Mouse (Mus musculus) natural killer cell, adult 2 months (primary cell): Measurements from ENCODE around the gene Chchd10.
"Not testable (repeated sequence)": the region's sequence is repeated elsewhere in the genome, so short reads cannot be mapped to it uniquely, and the experiment has no call there.

Experiments
- DNase-seq, 2 experiments: peaks; one replicate each; pipeline ENCODE4 v3.0.0; 2022; ENCODE audit warnings: low spot score in 2 of 2

Gene Chchd10

DNA sequence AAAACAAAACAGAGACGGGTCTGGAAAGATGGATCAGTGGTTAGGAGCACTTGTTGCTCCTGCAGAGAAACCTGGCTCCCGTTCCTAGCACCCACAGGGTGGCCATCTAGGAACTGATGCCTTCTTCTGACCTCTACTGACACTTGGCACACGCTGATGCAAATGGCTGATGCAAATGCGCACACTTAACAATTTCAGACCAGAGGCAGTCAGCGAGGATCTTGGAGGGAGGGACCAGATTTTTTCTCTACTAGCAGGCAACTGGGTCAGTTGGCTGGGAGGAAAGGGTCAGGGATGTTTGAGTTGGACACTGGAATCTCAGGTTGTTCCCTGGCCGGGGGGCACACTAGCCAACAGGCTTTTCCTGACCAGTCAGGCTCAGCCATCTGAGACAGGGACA lies at the start of gene Chchd10:
Gene Chchd10 (plus strand): TSS at position 240 of the 400 bp plus-strand sequence.
- DNase-seq: no peak

DNA sequence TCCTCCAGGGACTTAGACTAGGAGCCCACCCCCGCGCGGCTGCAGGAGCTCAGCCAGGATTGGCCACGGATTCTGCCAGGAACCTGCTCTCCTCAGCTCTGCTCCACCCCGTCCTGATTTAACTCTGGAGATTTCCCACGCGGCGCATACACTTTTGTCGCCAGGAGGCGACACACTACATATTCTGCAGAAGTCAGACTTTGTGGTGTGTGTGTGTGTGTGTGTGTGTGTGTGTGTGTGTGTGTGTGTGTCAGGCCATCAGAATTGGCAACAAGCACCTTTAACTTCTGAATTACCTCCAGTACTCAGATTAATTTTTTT lies 49.7 kb upstream of the Chchd10 start:
- peak; percentile 49 to 74 for DNase-seq

DNA sequence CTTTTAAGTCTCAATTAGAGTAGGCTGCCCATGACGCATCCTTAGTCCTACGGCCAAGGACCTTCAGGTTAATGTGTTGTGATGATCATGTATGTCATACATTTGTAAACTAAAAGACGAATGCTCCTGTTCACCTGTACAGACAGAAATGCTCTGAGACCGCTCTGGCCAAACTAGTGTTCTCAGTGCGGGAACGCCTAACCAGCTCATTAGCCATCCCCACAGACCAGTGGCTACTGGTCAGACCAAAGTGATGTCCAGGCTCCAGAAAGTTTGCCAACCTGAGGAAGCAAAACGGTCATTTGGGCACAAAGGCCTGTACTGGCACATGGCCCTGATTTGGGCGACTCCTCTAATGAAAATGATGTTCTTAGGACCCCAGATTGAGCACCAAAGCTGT lies 48.2 kb upstream of the Chchd10 start:
- no peak for DNase-seq

DNA sequence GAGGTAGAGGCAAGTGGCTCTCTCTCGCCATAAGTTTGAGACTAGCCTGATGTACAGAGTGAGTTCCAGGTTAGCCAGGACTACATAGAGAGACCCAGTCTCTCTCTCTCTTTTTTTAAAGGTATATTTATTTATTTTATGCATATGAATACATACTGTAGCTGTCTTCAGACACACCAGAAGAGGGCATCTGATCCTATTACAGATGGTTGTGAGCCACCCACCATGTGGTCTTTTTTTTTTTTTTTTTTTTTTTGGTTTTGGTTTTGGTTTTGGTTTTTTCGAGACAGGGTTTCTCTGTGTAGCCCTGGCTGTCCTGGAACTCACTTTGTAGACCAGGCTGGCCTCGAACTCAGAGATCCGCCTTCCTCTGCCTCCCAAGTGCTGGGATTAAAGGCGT lies 45.4 kb upstream of the Chchd10 start:
- not testable (repeated sequence) for DNase-seq

DNA sequence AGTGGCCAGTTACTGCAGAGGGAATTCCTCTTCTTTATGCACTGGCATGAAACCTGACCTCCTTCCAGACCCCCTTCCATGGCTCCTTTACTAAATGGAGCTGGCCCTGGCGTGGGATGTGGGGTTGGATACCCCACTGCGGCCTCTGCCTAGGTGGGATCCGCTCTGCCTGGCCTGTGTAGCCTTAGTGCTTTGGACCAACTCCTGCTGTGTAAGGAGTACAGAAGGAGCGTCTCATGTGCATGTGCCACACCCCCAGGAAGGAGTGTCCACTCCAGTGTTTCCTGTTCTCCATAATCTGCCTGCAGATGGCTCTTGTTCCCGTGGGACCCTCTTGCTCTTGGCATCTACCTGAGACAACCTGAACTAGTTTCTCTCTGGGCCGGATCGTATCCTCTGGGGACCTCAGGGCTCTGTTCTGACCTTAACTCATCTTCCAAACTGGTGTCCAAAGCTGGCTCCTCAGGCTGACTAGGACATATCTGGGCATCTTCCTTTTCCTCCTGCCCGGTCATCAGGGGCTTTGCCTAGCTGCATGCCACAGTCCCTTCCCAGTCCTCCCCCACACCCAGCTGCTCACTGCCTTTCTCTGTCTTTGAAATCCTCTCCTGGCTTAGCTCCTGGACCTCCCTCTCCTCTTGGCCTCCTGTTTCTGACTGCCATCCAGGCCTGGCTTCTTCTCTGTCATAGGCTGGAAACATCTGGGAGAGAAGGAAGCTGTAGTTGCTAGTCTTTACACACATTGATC lies 43.4 kb upstream of the Chchd10 start:
- no peak for DNase-seq

DNA sequence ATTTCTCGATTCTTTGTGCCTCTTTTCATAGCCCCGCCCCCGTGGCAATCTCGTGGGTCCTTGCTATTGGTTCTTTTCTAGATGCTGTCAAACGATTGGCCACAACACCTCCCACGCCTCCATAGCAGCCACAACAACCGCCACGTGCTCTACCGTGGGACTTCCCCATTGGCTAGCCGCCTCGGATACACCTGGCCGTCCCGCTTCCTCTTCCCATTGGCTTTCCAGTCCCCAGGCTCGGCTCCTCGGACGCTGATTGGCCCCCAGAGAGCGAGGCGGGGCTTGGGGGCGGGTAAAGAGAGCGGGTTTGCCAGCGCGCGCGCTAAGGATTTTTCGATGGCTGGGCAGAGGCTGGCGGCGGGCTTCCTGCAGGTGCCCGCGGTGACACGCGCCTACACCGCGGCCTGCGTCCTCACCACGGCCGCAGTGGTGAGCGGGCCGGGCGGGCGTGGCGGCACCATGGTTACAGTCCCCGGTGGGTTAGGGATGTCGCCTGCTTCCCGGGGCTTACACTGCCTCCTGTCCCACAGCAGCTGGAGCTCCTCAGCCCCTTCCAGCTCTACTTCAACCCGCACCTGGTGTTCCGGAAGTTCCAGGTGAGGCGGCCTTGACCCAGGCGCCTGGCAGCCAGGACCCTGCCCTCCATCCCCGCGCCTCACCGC lies 39.7 kb upstream of the Chchd10 start, which contains the start of gene Derl3:
Gene Derl3 (plus strand): TSS at position 325 of the 662 bp plus-strand sequence.
- DNase-seq: peak; percentile 97 to 98

DNA sequence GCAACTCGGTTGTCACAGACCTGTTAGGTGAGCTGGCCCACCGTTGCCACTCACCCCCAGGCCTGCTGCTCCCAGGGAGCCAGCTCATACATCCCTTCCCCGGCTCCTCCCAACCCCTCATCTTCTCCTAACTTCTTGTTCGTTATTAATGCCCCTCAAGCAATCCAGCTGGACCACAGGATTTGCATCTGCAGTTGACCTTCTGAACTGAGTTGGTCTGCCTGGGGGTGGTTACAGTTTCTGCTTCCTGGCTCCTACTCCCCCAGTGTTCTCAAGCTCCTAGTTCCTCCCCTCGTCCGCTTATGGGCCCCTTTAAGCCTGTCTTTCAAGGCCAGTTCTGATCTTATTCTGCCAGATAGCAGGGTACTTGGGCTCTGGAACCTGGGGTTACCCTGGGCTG lies 38.3 kb upstream of the Chchd10 start:
- DNase-seq: no peak

DNA sequence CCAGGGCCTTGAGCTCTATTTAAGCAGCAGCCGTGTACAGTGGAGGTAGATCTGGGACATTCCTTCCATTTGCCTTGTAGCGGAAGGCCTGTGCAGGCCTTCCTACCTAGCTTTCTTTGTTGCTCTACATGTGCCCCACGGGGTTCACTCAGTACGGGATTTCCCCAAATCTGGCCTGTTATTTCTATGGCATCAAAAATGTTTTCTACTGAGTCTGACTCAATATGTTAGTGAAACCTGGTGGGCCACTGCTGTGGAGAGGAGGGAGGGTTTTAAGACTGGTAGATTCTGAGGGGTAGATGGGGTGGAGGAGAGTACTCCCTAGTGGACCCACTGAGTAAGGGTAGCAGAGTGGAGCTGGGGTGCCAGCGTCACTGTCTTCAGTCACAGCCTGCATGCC lies 37.2 kb upstream of the Chchd10 start:
- no peak for DNase-seq

DNA sequence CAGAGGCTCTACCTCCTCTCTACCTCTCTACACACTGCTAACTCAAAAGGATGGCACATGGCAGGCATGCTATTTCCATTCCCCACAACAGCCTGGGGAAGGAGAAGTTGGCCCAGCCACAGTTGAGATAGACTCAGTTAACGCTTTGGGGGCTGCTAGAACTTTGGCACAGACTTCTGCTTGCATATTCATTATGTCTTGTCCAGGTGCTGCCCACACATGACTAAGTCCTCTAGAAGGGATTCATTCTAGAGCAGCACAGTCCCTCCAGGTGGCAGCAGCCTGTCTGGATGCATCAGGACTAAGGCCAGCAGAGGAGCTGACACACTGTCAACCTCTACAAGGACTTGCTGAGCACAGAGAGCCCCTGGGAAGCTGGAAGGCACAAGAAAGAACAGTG lies 36.7 kb upstream of the Chchd10 start:
- DNase-seq: no peak

DNA sequence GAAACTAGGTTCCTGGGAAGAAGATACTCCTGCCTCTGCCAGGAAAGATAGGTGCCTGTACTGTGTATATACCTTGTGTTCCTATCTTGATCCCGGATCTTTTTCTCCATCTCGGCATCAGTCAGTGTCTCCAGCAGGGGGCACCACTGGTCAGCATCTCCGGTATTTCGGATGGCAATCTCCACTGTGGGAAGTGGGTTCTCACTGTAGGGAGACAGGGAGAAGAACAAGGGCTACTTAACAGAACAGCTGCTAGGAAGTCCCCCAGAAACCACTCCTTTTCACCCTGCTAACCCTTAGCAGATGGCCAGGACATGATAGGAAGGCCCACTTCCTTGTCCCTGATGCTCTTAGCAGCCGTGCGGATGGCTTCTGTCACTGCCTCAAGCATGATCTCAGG lies 35.6 kb upstream of the Chchd10 start:
- peak; percentile 12 to 28 for DNase-seq

DNA sequence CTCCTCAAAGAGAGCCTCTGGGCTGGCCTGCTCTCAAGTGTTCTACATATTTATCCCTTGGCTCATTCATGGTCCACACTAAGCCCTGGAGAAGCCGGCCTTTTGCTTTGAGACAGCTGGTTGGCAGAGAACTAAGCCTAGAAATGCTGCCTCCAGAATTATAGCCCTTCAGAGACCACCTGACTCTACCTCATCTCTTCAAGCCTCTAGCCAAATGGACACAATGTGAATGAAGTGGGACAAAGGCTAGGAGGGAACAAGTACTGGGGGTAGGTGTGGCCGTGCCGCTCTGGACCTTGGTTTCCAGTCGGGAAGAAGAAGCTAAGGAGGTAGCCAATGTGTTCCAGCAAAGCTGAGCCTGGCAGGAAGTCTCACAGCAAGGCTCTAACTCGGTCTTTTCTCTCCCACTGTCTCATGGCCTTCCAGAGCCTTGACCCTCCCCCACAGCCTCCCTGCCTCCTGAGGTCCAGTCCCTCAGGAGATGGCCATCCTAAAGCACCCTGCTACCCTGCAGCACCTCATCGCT lies 34.8 kb upstream of the Chchd10 start:
- DNase-seq: no peak

DNA sequence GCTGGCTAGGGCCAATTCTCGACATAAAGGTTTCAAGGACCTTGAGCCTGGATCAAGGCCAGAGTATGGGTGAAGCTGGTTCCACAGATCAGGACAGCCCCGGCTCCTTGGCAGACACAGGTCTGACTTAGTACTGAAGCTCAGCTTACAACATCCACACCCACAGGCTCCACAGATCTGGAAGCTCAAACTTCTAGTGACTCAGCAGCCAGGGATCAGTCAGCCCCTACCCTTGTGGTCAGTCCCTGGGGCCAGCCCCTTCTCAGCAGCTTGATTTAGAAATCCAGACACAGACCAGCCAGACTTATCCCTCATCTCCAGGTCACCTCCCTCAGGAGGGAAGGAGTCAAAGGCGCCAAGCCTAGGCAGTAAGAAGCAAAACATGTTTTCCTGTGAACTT lies 34.1 kb upstream of the Chchd10 start:
- no peak for DNase-seq

DNA sequence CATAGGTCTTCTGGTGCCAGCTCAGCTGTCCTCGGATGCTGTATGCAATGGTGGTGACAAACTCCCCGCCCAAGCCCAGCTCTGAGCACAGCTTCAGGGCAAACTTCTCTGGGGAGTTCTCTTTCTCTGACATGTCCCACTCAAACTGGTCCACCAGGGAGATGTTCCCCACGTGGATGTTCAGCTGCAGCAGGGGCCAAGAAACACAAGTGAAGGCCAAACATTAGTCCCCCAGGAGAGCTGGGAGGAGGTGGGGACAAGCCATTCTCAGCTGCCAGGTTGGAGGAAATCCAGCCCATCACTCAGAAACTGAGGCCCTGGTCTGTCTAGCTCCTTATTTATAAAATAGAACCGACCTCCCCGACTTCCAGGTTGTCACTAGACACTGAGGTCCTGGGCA lies 28.5 kb upstream of the Chchd10 start:
- no peak for DNase-seq

DNA sequence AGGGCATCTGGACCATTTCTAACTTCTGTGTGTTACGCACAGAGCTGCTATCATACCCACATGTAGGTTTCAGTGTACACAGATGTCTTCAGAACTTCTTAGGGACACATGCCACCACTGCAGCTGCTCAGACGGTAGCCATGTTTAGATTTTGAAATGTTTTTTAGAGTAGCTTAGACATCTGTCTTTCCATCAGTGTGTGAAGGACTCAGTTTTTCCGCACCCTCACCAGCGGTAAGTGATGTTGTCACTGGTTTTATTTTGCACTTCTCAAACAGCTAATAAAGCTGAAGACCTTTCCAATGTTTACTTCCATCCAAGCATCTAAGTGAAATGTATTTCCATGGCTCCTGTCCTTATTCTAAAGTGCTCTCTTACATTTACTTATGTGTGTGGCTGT lies 26.0 kb upstream of the Chchd10 start:
- no peak for DNase-seq

DNA sequence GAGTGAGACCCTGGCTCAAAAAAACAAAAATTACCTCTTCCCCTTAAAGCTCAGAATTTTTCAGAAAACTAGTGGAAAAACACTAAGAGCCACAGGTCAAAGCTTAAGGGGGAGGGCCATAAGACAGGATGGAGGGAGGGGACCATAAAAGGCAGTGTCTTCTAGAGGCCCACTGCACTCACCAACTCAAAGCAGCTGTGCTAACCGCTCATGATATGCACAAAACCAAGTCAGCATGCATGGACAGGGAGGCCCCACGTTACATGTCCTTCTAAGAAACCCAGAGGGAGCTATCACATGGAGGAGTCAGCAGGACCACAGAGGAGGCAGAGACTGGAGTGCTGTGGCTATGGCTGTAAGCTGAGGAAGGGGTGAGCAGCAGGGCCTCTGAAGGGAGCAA lies 22.2 kb upstream of the Chchd10 start:
- no peak for DNase-seq

DNA sequence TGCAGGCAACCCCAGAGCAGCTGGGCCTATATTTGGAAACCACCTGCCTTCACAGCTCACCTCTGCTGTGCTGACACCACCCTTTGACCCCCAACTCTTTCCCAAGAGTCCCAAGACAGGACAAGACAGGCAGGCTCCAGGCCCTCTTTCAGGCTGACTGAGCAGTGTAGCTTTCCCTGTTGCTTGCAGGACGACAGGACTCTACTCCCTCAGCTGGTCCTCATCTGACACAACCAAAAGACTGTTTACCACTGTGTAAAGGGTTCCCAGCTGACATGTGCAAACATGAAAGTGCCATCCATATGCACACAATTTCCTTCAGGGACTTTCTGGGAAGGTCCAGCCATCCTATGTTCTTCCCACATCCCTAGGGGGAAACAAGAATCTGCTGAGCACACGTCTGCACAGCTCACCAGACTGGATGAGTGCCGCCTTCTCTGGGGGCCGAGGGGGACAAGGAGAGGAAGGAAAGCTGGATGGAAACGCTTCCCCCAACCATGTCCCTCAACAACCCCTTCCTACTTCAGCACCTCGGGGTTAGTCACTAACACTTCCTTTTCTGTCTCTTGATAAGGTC lies 19.8 kb upstream of the Chchd10 start:
- no peak for DNase-seq

DNA sequence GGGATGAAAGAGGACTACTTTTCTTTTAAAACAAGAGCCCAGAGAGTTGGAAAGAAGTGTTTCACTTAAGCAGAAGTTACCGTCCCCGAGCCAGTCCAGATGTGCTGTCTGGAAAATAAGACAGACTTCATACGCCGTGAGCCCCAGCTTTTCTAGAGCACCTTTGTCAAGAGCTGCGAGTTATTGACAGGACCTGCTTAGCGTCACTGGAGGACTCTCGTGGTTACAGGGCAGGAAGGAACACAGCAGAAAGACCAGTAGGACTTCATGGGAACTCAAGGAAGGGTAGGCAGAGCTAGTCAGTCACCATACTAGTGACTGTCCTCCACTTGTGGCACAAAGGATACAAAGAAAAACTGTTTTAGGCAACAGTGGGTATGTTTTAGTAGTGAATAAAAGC lies 17.4 kb upstream of the Chchd10 start:
- DNase-seq: no peak

DNA sequence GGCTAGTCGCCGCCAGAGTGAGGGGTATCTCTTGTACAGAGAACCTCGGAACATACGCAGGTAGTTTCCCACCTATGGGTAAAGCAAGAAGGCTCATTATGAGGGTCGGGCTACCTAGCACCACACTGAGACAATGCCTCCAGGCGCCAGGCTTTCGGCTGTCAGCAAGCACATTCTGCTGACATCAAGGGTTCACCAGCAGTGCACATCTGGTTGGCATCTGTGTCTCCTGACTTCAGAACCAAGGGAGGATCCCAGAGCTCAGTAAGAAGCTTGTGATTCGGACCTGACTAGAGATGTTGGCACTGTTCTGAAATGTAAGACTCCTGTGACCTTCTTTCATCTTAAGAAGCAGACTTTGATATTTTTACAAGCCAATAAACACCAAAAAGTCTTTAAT lies 16.1 kb upstream of the Chchd10 start:
- no peak for DNase-seq

DNA sequence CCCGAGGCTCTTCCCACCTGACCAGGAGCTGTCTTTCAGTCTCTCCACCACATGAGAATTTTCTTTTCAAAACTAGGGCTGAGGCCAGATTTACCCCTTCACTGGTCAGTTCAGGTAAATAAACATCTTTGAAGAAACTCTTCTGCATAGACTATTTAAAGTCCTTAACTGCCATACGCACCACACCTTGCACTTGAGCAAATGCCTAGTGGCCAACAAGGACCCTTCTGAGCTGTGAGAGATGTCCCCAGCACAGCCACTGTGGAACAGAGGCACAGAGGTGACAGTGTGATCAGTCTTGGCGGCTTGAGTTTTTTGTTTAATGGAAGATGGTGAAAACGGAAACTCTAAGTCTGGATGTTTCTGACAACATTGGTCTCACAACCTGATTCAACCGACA lies 13.9 kb upstream of the Chchd10 start:
- DNase-seq: no peak

DNA sequence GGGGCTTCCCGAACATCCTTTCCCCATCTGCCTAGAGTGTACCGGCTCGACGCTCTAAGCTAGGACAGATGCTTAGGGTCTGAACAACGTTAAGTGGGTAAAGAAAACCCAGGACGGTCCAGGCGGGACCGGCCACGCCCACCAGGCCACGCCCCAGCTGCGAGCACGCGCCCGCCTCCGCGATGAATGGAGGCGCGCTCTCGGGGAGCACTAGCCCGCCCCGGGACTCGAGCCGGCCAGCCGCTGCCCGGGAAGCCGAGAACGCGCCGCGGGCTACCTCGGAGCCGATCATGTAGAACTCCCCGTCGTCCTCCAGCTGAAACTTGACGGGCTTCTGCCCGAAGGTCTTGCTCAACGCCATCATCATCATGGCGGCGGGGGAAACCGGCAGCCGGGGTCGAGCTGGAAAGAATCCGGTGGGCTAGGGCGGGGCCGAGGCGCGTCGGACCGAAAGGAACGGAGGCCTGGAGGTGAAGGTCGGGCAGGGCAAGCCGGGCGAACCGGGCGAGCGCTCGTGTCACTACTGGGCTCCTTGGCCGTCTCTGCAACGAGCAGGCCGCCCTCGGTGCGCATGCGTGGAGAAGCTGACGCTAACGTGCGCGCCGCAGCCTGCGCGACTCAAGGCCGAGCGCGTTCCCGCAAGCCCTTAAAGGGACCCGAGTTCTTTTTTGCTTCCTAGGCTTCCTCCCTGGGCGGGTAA lies 11.8 kb upstream of the Chchd10 start, which contains the start of gene Smarcb1:
Gene Smarcb1 (minus strand): TSS at position 592 of the 700 bp plus-strand sequence.
- peak; percentile 87 to 90 for DNase-seq

DNA sequence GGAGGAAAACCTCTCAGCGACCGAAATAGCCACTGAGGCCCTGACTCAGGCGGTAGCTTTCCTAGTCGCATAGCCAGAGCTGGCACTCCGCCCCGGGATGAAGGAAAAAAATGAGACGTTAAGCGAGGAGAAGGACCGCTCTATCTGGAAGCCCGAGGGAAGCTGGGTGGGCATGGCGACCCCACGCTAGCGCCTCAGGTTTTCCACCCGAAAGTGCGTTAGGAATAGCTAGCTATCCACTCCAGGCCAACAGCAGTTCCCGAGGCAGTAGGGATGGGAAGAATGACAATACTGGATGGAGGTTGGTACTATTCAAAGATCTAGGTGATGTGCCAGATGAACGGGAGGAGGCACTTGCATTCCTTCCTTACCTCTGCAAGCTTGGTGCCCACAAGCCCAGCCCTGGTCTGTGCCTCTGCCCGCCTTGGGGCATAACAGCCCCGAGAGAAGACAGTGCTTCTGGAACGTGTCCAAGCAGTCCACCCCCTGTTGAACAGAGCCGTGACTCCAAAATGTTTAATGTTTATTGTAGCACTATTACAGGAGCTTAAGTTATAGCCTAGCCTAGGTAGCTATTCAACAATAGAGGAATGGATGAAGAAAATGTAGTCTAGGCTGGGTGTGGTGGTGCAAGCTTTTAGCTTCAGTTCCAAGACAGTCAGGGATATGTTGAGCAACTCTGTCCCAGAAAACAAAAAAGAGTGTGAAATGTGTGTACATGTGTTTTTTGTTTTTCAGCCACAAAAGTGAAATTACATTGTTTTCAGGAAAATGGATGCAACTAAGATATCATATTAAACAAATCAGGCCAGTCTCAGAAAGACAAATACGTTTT lies 11.0 kb upstream of the Chchd10 start:
- DNase-seq: no peak
